Mouse (Mus musculus) lung, embryonic 14.5 days (tissue): ENCODE results near the gene Gabarap. TPM values are rescaled to one million over a fixed set of nuclear protein-coding genes. Genes with fewer than 3 reads are reported as not detected.

ENCODE experiments used
- ATAC-seq: fragments of 200-750 bp; cut with Nextera tagmentation; 2 replicates; pipeline ENCODE4 v1.8.0; 2017; ENCODE audit warnings: mild to moderate bottlenecking, moderate TSS enrichment, moderate library complexity; ENCODE audit not compliant: insufficient read depth
- DNase-seq: peaks from one replicate; pipeline ENCODE4 v3.0.0-alpha.2; 2015
- H3K27ac ChIP-seq: fragments of 300-500 bp; sonication (generic); 2 replicates; pipeline ENCODE4 v1.5.1; 2014; ENCODE audit warnings: low read depth, mild to moderate bottlenecking, moderate library complexity
- H3K27me3 ChIP-seq: fragments of 300-500 bp; sonication (generic); 2 replicates; pipeline ENCODE4 v1.6.1; 2014; ENCODE audit warnings: low read length, control low read depth; ENCODE audit not compliant: insufficient read depth
- H3K36me3 ChIP-seq: fragments of 300-500 bp; sonication (generic); 2 replicates; pipeline ENCODE4 v1.6.1; 2014; ENCODE audit warnings: control low read depth; ENCODE audit not compliant: insufficient read depth
- H3K4me1 ChIP-seq: fragments of 300-500 bp; sonication (generic); 2 replicates; pipeline ENCODE4 v1.6.1; 2014; ENCODE audit warnings: antibody characterized with exemption, control low read depth; ENCODE audit not compliant: insufficient read depth
- H3K4me2 ChIP-seq: fragments of 300-500 bp; sonication (generic); 2 replicates; pipeline ENCODE4 v1.6.1; 2014; ENCODE audit warnings: mild to moderate bottlenecking
- H3K4me3 ChIP-seq: fragments of 300-500 bp; sonication (generic); 2 replicates; pipeline ENCODE4 v1.5.1; 2014; ENCODE audit warnings: low read depth, low read length
- H3K9ac ChIP-seq: fragments of 300-500 bp; sonication (generic); 2 replicates; pipeline ENCODE4 v1.6.1; 2014
- H3K9me3 ChIP-seq: fragments of 300-500 bp; sonication (generic); 2 replicates; pipeline ENCODE4 v1.6.1; 2016; ENCODE audit warnings: low read depth, low read length, control low read depth
- CTCF ChIP-seq: IDR thresholded peaks from 2 replicates; pipeline ENCODE4 v1.5.1; 2016; ENCODE audit warnings: antibody characterized with exemption, low read depth
- WGBS: fragments of 180-500 bp; shearing (Covaris S2); extraction: QIAGEN DNeasy Blood & Tissue Kit; methylation state at CpG from one replicate; pipeline ENCODE4 v1.1.7; 2014; 5-methylcytosine and 5-hydroxymethylcytosine counted together
- polyA plus RNA-seq: library from polyadenylated mRNA; unstranded; fragments of >200 nt; fragmentation: Nextera tagmentation; extraction: Ambion mirVana; gene quantifications from 2 replicates; pipeline ENCODE4 v1.2.1, GENCODE M21; 2014

Gabarap gene
- polyA plus RNA-seq, 1 experiment from 2014 or later: 444 TPM

DNA sequence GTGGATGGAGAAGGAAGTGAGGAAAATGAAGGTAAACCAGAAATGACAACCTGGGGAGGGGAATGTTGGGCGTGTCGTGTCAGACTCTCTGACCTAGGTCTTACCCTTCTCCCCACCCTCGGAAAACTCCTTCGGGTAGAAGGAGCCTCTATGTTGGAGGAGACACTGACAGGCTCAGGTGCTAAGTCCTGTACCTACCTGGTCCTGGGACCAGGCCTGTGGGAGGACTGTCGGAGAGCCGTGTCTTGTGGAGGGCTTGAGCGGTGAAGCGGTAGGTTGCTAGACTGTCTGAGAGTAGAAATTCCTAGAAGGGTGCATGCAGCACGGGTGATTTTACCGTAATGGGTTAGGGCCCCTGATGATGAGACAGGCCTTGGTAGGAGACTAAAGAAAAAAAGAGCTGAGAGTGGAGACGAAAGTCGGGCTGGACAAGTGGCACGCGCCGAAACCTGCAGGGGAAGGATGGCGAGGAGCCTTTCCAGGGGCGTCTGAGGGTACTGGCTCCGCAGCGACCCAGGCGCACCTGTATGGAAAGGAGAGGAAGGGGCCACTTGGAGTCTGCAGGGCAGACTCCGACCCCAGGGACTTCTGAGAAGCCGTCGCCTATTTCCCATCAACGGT, 26.2 kb upstream of the Gabarap start, which contains the start of gene Cldn7:
Gene Cldn7, plus strand, starts transcription at position 130 of the 621 bp plus-strand sequence.
- Histone ChIP-seq H3K4me2 (peak within 1 kb of the TSS; percentile 70), H3K9me3 (no peaks in the 10 kb centered on the region), H3K27me3 (peaks cover 39% of the 10 kb centered on the region), H3K4me3 (peak within 1 kb of the TSS; percentile 48), H3K4me1 (no peaks in the 10 kb centered on the region), H3K27ac (peak within 1 kb of the TSS; percentile 88), H3K9ac (peak within 1 kb of the TSS; percentile 61), H3K36me3 (peaks cover 18% of the 10 kb centered on the region)
- no peak for TF ChIP-seq CTCF
- ATAC-seq (peak; percentile 19; the same call in 1 of the 2 replicates), DNase-seq (no peak)
- WGBS: 7% methylated on average over 24 of the region's 24 CpGs

DNA sequence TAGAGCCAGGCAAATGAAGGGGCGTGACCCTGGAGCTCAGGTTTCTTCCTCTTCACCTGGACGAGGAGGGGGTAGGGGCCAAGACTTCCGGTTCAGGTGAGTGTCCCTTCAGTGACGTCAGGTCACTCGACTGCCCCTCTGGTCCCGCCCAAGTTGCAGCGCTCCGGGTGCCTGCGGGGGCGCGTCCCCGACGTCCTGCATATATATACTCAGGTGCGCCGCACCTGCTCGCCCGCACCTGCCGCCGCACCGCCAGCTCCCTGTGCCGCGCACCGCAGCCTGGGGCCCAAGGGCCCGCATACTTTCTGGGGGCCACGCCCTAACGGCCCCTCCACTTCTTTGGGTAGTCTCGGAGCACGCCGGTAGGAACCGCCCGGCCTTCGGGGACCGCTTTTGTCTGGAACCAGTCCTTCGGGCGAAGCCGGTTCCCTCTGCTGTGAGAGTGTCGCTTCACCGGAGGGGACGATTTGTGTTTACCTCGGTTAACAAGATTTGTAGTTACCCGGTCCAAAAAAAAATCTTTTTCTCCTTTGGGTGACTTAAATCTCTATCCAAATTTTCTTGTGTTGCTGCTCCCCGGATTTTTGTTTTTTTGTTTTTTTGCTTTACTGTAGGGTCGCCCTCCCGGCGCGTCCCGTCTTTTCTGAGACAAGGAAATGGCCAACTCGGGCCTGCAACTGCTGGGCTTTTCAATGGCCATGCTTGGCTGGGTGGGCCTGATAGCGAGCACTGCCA, 25.5 kb upstream of the Gabarap start:
- 2% methylated on average over 49 of the region's 49 CpGs for WGBS
- no peak for TF ChIP-seq CTCF
- peak overlapping the region; percentile 70 for H3K4me2 ChIP-seq
- ATAC-seq: peak; percentile 45
- no peaks in the 10 kb centered on the region for H3K9me3 ChIP-seq
- peak; percentile 83 for DNase-seq
- H3K4me1 ChIP-seq: no peaks in the 10 kb centered on the region
- peaks cover 25% of the 10 kb centered on the region for H3K36me3 ChIP-seq
- H3K27me3 ChIP-seq: peaks cover 39% of the 10 kb centered on the region
- peak overlapping the region; percentile 61 for H3K9ac ChIP-seq
- peak overlapping the region; percentile 88 for H3K27ac ChIP-seq
- peak overlapping the region; percentile 48 for H3K4me3 ChIP-seq

DNA sequence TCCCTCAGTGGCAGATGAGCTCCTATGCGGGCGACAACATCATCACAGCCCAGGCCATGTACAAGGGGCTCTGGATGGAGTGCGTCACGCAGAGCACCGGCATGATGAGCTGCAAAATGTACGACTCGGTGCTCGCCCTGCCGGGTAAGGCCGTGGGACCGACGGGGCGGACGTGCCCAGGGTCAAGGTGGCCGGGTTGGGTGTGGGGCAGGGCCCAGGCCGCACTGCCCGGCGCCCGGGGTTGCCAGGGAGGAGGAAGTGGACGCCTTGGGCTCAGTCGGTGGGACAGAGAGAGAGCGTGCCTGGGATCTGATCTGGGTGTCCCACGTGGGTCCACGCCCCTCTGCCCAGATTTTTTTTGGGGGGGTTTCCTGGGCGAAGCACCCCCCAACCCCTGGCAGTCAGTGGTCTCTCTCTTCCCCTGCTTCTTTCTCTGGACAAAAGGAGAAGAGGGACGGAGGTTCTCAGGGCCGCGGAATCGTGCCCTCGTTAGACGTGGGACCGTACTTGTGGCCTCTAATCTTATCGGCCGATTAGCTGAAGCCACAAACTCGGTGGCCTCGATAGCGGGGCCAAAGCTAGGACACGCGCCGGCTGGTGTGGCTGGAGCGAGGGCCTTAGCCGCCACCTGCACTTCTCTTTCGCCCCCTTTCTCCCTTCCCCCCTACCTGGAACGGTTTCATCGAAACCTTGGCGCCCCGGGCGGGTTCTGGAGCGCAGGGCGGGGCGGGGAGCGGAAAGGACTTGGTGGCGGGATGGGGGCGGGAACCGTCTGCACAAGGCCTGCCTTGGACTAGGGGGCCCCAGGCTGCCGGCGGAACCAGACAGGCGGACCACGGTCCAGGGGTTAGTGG, 24.7 kb upstream of the Gabarap start:
- H3K9me3 ChIP-seq: no peaks in the 10 kb centered on the region
- no peak for TF ChIP-seq CTCF
- peak overlapping the region; percentile 88 for H3K27ac ChIP-seq
- peak overlapping the region; percentile 70 for H3K4me2 ChIP-seq
- peaks cover 27% of the 10 kb centered on the region for H3K36me3 ChIP-seq
- ATAC-seq (peak; percentile 78), DNase-seq (peak; percentile 64)
- peak overlapping the region; percentile 61 for H3K9ac ChIP-seq
- H3K4me3 ChIP-seq: peak overlapping the region; percentile 48
- no peaks in the 10 kb centered on the region for H3K4me1 ChIP-seq
- WGBS: 1% methylated on average over 58 of the region's 59 CpGs
- peaks cover 39% of the 10 kb centered on the region for H3K27me3 ChIP-seq

DNA sequence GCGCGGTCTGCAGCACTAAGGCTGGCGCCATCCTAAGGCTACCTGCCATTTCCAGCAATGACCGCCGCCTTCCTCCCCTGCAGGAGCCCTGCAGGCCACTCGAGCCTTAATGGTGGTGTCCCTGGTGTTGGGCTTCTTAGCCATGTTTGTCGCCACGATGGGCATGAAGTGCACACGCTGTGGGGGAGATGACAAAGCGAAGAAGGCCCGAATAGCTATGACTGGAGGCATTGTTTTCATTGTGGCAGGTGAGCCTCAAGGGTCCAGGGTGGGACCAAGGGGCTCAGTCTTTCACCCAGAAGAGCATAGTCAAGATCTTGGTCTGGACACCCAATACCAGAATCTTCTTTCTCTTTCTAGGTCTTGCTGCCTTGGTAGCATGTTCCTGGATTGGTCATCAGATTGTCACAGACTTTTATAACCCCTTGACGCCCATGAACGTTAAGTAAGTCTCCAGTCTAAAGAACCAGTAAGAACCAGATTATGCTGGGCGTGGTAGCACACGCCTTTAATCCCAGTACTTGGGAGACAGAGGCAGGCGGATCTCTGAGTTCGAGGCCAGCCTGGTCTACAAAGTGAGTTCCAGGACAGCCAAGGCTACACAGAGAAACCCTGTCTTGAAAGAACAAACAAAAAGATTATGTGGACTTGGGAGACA, 24.0 kb upstream of the Gabarap start:
- ATAC-seq (no peak), DNase-seq (no peak)
- peak overlapping the region; percentile 61 for H3K9ac ChIP-seq
- TF ChIP-seq CTCF: 0 out of 2 replicates have a peak, but pooled peaks have one; percentile 3
- H3K4me1 ChIP-seq: no peaks in the 10 kb centered on the region
- peak overlapping the region; percentile 70 for H3K4me2 ChIP-seq
- peaks cover 39% of the 10 kb centered on the region for H3K27me3 ChIP-seq
- H3K9me3 ChIP-seq: no peaks in the 10 kb centered on the region
- WGBS: 32% methylated on average over 17 of the region's 17 CpGs
- peaks cover 32% of the 10 kb centered on the region for H3K36me3 ChIP-seq
- peak overlapping the region; percentile 48 for H3K4me3 ChIP-seq
- peak overlapping the region; percentile 88 for H3K27ac ChIP-seq

DNA sequence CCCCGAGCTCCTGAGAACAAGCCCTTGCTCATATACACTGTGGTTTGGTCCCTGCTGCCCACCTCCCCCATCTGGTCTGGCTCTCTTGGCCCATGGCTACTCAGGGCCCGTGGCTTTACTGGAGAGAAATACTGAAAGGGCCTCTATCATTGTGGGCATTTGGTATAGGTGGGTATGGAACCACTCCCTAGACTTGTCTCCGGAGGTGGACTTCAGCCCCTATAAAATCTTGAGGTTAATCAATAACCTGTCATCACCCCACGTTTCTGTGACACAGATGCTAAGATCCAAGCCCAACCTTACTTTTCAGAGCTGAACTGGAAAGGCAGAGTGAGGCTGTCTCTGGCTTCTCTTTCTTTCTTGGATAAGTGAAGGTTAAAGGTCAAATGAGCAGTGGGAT, 22.1 kb upstream of the Gabarap start:
- Histone ChIP-seq H3K9ac (no peak overlapping the region), H3K4me1 (no peaks in the 10 kb centered on the region), H3K27me3 (peaks cover 38% of the 10 kb centered on the region), H3K4me3 (no peak overlapping the region), H3K9me3 (no peaks in the 10 kb centered on the region), H3K27ac (no peak overlapping the region), H3K36me3 (peaks cover 51% of the 10 kb centered on the region), H3K4me2 (no peak overlapping the region)
- ATAC-seq (no peak), DNase-seq (no peak)
- 72% methylated on average over 4 of the region's 4 CpGs for WGBS
- TF ChIP-seq CTCF: no peak

DNA sequence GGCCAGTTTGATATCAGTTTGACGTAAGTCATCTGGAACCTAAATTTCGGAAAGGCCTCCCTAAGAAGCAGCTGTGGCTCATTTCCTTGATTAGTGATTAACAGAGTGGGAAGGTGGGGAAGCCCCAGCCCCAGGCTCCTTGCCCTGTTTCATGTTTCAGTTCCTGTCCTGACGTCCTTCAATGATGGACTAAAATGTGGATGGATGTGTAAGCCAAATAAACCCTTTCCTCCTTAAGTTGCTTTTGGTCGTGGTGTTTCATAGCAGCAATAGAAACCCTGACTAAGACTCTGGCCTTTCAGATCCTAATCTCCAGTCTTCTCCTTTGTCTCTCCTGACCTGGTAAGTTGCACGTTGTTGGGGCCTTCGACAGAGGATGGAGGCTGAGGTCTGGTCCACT, 20.7 kb upstream of the Gabarap start:
- no peak for TF ChIP-seq CTCF

More for the DNA sequence above, 20.7 kb upstream of the Gabarap start:
- no peaks in the 10 kb centered on the region for H3K4me1 ChIP-seq
- no peaks in the 10 kb centered on the region for H3K9me3 ChIP-seq
- H3K4me3 ChIP-seq: no peak overlapping the region
- no peak overlapping the region for H3K9ac ChIP-seq
- no peak overlapping the region for H3K27ac ChIP-seq
- H3K36me3 ChIP-seq: peaks cover 65% of the 10 kb centered on the region
- no peak for ATAC-seq
- no peak for DNase-seq
- H3K4me2 ChIP-seq: no peak overlapping the region
- WGBS: 75% methylated on average over 6 of the region's 6 CpGs
- peaks cover 23% of the 10 kb centered on the region for H3K27me3 ChIP-seq
